ENCODE assay signal across 9 mouse cellular contexts in genomic region chr11:12232041-12232742, GRCm38 (mm10).
DNase-seq lines count a peak whose midpoint lies in the region; ATAC-seq and TF ChIP-seq lines count a peak whose summit lies in the region.
"Had no signal": no experiment of that assay in that cellular context is flagged by ENCODE, and none has a peak within 500 bp of the region (broad histone marks: within the 10 kb centered on the region; RNA-seq: fewer than 3 reads in every experiment).

No protein-coding gene starts in this region.

- DNase-seq in adrenal gland, adult 2 months = peak; percentile 10
- no peak for DNase-seq in adrenal gland, adult 8-10 months
- peak; percentile 76 for DNase-seq in kidney, adult 11 months
- DNase-seq in left cerebral cortex, adult 2 months (ENCODE audit: extremely low spot score in 1 of 2, low spot score in 2 of 2) = peak; percentile 67
- peak; percentile 33 for DNase-seq in ovary, postnatal 14 days (ENCODE audit: low spot score)
- DNase-seq in urinary bladder, postnatal 25 days (ENCODE audit: low spot score) = no peak
- no peak for DNase-seq in gastrocnemius, postnatal 4 days (ENCODE audit: low spot score in 2 of 2)

- no peak for TF ChIP-seq CTCF in left cerebral cortex, adult 2 months (IDR thresholded peaks at IDR 0.05)

- H3K4me3 ChIP-seq in left cerebral cortex, adult 2 months = no peak overlapping the region
- H3K4me3 ChIP-seq: limb, embryonic 13.5 days had no signal

- no peak overlapping the region for H3K27ac ChIP-seq in left cerebral cortex, adult 2 months
- H3K27ac ChIP-seq: limb, embryonic 13.5 days had no signal

- ATAC-seq in cerebellum, adult (ENCODE audit: insufficient number of reproducible peaks, low FRiP score, low TSS enrichment) = 0 out of 2 replicates have a peak, but pooled peaks have one; percentile 23

- intact Hi-C loops in left cerebral cortex, adult 2 months (cut with DNase I) = no loop called here

Comparison
In these comparisons a context has a peak if more than half of its experiments do, and no peak if none do; other contexts are left out.
1. DNase-seq: peak in adrenal gland, adult 2 months (single experiment), kidney, adult 11 months (single experiment), left cerebral cortex, adult 2 months (2 of 2) and ovary, postnatal 14 days (single experiment); none in adrenal gland, adult 8-10 months (single experiment), urinary bladder, postnatal 25 days (single experiment) and gastrocnemius, postnatal 4 days (0 of 2).